9 mouse cellular contexts compared by ENCODE assay signal in the genomic region with DNA sequence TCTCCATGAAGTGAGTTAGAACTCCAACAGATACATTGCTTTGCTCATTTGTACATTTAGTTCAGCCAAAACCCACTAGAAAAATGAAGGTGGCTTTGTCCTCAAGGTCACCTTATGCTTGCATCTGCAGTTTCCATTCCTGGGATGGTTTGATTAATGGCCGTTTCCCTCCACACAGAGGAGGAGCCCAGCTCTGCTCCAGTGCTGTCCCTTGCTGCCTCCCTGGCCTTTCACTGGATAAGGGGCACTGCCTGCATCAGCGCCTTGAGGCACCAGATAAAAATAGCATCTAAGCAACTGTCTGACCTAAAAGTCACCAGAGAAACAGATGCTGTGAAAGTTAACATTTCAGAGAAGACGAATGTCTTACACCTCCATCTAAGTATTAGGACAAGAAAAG. TPM values are rescaled to one million over a fixed set of nuclear protein-coding genes. Genes with fewer than 3 reads are reported as not detected.
DNase-seq lines count a peak whose midpoint lies in the region; ATAC-seq and TF ChIP-seq lines count a peak whose summit lies in the region.
"Had no signal": no experiment of that assay in that cellular context is flagged by ENCODE, and none has a peak within 500 bp of the region (broad histone marks: within the 10 kb centered on the region; RNA-seq: fewer than 3 reads in every experiment).

No protein-coding gene starts in this region.

- no peaks in the 10 kb centered on the region for H3K36me3 ChIP-seq in hindbrain, embryonic 14.5 days (replicated peaks; ENCODE audit: control insufficient read depth, insufficient read depth)
- no peaks in the 10 kb centered on the region for H3K36me3 ChIP-seq in midbrain, embryonic 12.5 days

- H3K4me1 ChIP-seq in brown adipose tissue, adult 24 weeks (ENCODE audit: control insufficient read depth, insufficient read depth, insufficient read length, low read length): peaks cover 14% of the 10 kb centered on the region
- H3K4me1 ChIP-seq in hindbrain, embryonic 14.5 days (replicated peaks; ENCODE audit: control insufficient read depth, insufficient read depth, low read length): peaks cover 53% of the 10 kb centered on the region
- peaks cover 62% of the 10 kb centered on the region for H3K4me1 ChIP-seq in midbrain, embryonic 12.5 days

- H3K27me3 ChIP-seq in hindbrain, embryonic 14.5 days (ENCODE audit: control insufficient read depth, insufficient read depth, low read length): no peaks in the 10 kb centered on the region
- peaks cover 53% of the 10 kb centered on the region for H3K27me3 ChIP-seq in midbrain, embryonic 12.5 days

- no peaks in the 10 kb centered on the region for H3K9me3 ChIP-seq in hindbrain, embryonic 14.5 days (ENCODE audit: control insufficient read depth, low read length)
- no peaks in the 10 kb centered on the region for H3K9me3 ChIP-seq in midbrain, embryonic 12.5 days

- peak; percentile 67 for DNase-seq in gastrocnemius, adult 2 months
- DNase-seq in gastrocnemius, postnatal 4 days (ENCODE audit: low spot score in 2 of 2): no peak
- peak; percentile 57 for DNase-seq in hindbrain, embryonic 14.5 days (ENCODE audit: low spot score)
- DNase-seq in thymus, postnatal 36 days: no peak
- no peak for DNase-seq in right cerebral cortex, adult 18-20 months
- no peak for DNase-seq in layer of hippocampus, postnatal 14 days (ENCODE audit: low spot score in 2 of 2)

- no peak for TF ChIP-seq CTCF in gastrocnemius, adult 2 months (IDR thresholded peaks at IDR 0.05)

- intact Hi-C loops in gastrocnemius, adult 2 months (cut with DNase I): no loop called here

- WGBS in hindbrain, embryonic 14.5 days: 18% methylated on average over 3 of the region's 3 CpGs
- 31% methylated on average over 3 of the region's 3 CpGs for WGBS in midbrain, embryonic 12.5 days

- peak overlapping the region; percentile 51 for H3K9ac ChIP-seq in hindbrain, embryonic 14.5 days
- H3K9ac ChIP-seq in midbrain, embryonic 12.5 days (replicated peaks): no peak overlapping the region

- no peak for ATAC-seq in hindbrain, embryonic 14.5 days (ENCODE audit: low FRiP score)
- ATAC-seq in midbrain, embryonic 12.5 days (ENCODE audit: low FRiP score, low read depth): no peak

- peak overlapping the region; percentile 77 for H3K4me3 ChIP-seq in gastrocnemius, adult 2 months
- peak overlapping the region; percentile 34 for H3K4me3 ChIP-seq in brown adipose tissue, adult 24 weeks (ENCODE audit: insufficient read depth, low read depth, low read length)
- peak overlapping the region; percentile 17 for H3K4me3 ChIP-seq in hindbrain, embryonic 14.5 days (replicated peaks; ENCODE audit: low read length)
- no peak overlapping the region for H3K4me3 ChIP-seq in midbrain, embryonic 12.5 days

- H3K4me2 ChIP-seq in hindbrain, embryonic 14.5 days (replicated peaks): peak overlapping the region; percentile 49
- peak overlapping the region; percentile 52 for H3K4me2 ChIP-seq in midbrain, embryonic 12.5 days (replicated peaks)

- peak overlapping the region; percentile 92 for H3K27ac ChIP-seq in gastrocnemius, adult 2 months
- H3K27ac ChIP-seq in brown adipose tissue, adult 24 weeks (replicated peaks; ENCODE audit: low read depth, low read length): peak overlapping the region; percentile 99
- peak overlapping the region; percentile 86 for H3K27ac ChIP-seq in hindbrain, embryonic 14.5 days
- H3K27ac ChIP-seq in midbrain, embryonic 12.5 days (replicated peaks): peak overlapping the region; percentile 69

RNA-seq across cellular contexts. Expression of a gene that starts 4.0 kb away (rescaled TPM):
- 100 to 1,000 TPM in 1 of 2 experiments, 10 to 100 TPM in 1; 83.5 to 151 TPM for total RNA-seq in gastrocnemius, adult 2 months (2021)
- 100 to 1,000 TPM; 226 to 268 TPM for total RNA-seq in gastrocnemius, postnatal 4 days (2021)
- 101 and 132 TPM in 2 replicates for polyA plus RNA-seq in brown adipose tissue, adult 24 weeks (2012; ENCODE audit: insufficient read depth, insufficient read length, missing spikeins)
- 286 and 356 TPM in 2 replicates for polyA plus RNA-seq in hindbrain, embryonic 14.5 days (2014; fragmentation: Nextera tagmentation; extraction: Ambion mirVana)
- polyA plus RNA-seq in midbrain, embryonic 12.5 days (2016; fragmentation: Nextera tagmentation; extraction: Ambion mirVana): 47.4 and 62.0 TPM in 2 replicates
- 1,000 to 10,000 TPM; 1,351 to 1,429 TPM for total RNA-seq in layer of hippocampus, postnatal 14 days (2021)

RNA-seq across cellular contexts. Expression of a gene that starts 32.1 kb away (rescaled TPM):
- not detected for total RNA-seq in gastrocnemius, adult 2 months (2021)
- total RNA-seq in gastrocnemius, postnatal 4 days (2021): not detected
- polyA plus RNA-seq in brown adipose tissue, adult 24 weeks (2012; ENCODE audit: insufficient read depth, insufficient read length, missing spikeins): not detected in 2 replicates
- polyA plus RNA-seq in hindbrain, embryonic 14.5 days (2014; fragmentation: Nextera tagmentation; extraction: Ambion mirVana): not detected in 2 replicates
- not detected in 2 replicates for polyA plus RNA-seq in midbrain, embryonic 12.5 days (2016; fragmentation: Nextera tagmentation; extraction: Ambion mirVana)
- not detected for total RNA-seq in layer of hippocampus, postnatal 14 days (2021)
- total RNA-seq: gastrocnemius, adult 8-10 months had no signal

Comparison
In these comparisons a context has a peak if more than half of its experiments do, and no peak if none do; other contexts are left out.
1. DNase-seq: peak in gastrocnemius, adult 2 months (single experiment) and hindbrain, embryonic 14.5 days (single experiment); none in gastrocnemius, postnatal 4 days (0 of 2), thymus, postnatal 36 days (0 of 2), right cerebral cortex, adult 18-20 months (single experiment) and layer of hippocampus, postnatal 14 days (0 of 2).
2. RNA of a gene that starts 4.0 kb away (total RNA-seq): 1,351 to 1,429 TPM in layer of hippocampus, postnatal 14 days; 226 to 268 TPM in gastrocnemius, postnatal 4 days and 83.5 to 151 TPM in gastrocnemius, adult 2 months; every median in the first group is over 4 times any median in the second.
3. Peak in every context shown above with its lines, with median percentiles within 50 percentile points of each other: H3K27ac ChIP-seq.